Mouse (Mus musculus) liver, postnatal 0 days (tissue): Measurements from ENCODE around the gene Nudt3.

Experiments used
- CTCF ChIP-seq: sonication (generic); IDR thresholded peaks from 2 replicates; pipeline ENCODE4 v1.5.1; 2016; ENCODE audit warnings: antibody characterized with exemption, low read depth
- EP300 ChIP-seq: IDR thresholded peaks from 2 replicates; pipeline ENCODE4 v1.6.1; 2016; ENCODE audit warnings: antibody characterized with exemption, low read depth, mild to moderate bottlenecking

DNA sequence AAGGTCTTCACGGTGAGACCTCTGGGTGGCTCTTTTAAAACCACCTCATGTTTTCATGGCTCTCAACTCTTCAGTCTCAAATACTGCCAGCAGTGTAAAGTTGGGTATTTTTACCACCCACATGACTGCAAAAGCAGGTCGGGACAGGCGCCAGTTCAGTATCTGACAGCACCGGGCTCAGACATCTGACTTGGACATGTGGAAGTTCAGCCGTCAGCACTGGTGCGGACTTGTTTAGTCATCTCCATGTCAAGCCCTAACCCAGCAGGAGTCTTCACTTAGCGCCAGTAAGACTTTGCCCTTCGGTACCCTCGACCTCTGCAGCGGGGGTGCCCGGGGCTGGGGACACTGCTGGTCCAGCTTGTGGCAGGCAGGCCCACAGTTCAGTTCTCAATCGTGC is 36.0 kb downstream of the Nudt3 start:
- TF ChIP-seq EP300 (no peak), CTCF (no peak)
